Mouse (Mus musculus) embryonic fibroblast, embryonic 13.5 days (primary cell): ENCODE measurements around the gene Ramp3. TPM values are rescaled to one million over a fixed set of nuclear protein-coding genes. Genes with fewer than 3 reads are reported as not detected.

Experiments used
- H3K27ac ChIP-seq: 2 replicates; pipeline ENCODE4 v1.5.1; 2012; ENCODE audit warnings: low read length, control low read depth, inconsistent platforms; ENCODE audit not compliant: insufficient read depth
- H3K4me1 ChIP-seq: 2 replicates; pipeline ENCODE4 v1.6.1; 2011; ENCODE audit warnings: low read length; ENCODE audit not compliant: control insufficient read depth, insufficient read depth
- H3K4me3 ChIP-seq: 2 replicates; pipeline ENCODE4 v1.5.1; 2011; ENCODE audit warnings: mild to moderate bottlenecking, control low read depth, low read length; ENCODE audit not compliant: insufficient read depth
- CTCF ChIP-seq: IDR thresholded peaks from 2 replicates; pipeline ENCODE4 v1.5.1; 2011; ENCODE audit warnings: mild to moderate bottlenecking, control low read depth, low read length, moderate library complexity, borderline replicate concordance; ENCODE audit not compliant: insufficient read depth
- POLR2A ChIP-seq: IDR thresholded peaks from 2 replicates; pipeline ENCODE4 v1.6.1; 2011; ENCODE audit warnings: low read depth, mild to moderate bottlenecking, control low read depth, low read length, moderate library complexity
- polyA plus RNA-seq: library from polyadenylated mRNA; stranded (reverse); fragments of >200 nt; gene quantifications from 2 replicates; pipeline ENCODE4 v1.2.4, GENCODE M21; 2011; ENCODE audit warnings: low read depth; ENCODE audit not compliant: missing spikeins, insufficient read length

The Ramp3 gene
- polyA plus RNA-seq, 1 experiment = 6.7 TPM

DNA sequence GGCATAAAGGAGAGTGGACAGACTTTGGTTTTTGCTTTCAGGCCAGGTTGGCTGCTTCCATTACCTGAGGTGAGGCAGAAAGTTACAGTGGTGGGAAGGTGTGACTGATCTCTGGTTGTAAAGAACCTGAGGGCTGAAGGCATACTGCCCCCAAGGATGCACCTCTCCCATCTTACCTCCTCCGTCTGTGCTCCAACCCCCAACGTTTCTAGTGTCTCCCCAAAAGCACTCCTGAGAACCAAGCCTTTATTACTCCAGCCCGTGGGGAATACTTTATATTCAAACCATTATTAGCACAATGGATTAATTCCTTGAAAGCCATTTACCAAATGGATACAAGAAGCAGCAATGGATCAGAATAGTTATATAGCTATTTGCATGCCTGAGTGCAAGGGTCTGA lies 30.6 kb downstream of the Ramp3 start:
- TF ChIP-seq CTCF = no peak
- no peak for TF ChIP-seq POLR2A
- Histone ChIP-seq H3K4me1 (no peaks in the 10 kb centered on the region), H3K27ac (no peak overlapping the region), H3K4me3 (no peak overlapping the region)

DNA sequence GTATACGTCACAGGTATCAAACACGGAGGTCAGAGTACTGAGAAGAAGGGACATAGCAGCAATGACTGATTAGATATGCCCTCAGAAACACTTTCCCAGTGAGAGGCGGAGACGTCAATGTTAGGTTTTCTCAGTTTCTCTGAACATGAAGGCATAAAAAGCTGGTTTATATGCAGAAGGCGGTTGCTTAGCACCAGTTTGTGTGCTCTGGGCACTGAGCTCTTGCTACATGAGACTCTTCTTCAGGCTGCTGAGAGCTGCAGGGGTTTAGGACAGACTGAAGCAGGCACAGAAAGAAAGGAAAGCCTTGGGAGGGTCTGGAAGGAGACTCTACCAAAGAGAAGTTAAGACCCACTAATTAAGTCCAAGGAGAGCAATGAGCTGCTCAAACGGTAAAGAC lies 34.0 kb downstream of the Ramp3 start:
- TF ChIP-seq CTCF = no peak
- no peak for TF ChIP-seq POLR2A
- no peak overlapping the region for H3K4me3 ChIP-seq
- no peak overlapping the region for H3K27ac ChIP-seq
- peaks cover 3% of the 10 kb centered on the region; the same call in 1 of the 2 replicates for H3K4me1 ChIP-seq

DNA sequence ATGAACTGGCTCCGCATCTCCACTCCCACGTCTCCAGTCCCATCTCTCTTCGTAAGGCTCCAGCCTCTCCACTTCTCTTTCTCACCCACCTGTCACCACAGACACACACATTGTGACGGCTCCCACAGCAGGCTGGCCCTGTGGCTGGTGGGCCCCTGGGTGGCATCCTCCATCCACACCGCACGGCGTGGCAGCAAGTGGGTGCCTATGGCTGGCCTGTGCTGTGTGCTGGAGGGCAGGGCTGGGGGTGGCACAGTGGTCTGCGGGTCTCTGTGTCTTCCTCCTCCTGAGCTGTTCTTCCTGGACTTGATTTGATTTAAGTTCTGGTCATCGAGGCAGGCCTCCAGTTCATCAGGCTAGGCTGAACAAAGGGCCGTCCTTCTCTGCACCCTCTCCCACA lies 35.8 kb downstream of the Ramp3 start:
- TF ChIP-seq CTCF (no peak), POLR2A (no peak)
- Histone ChIP-seq H3K4me3 (no peak overlapping the region), H3K4me1 (peaks cover 5% of the 10 kb centered on the region; the same call in 1 of the 2 replicates), H3K27ac (no peak overlapping the region)

DNA sequence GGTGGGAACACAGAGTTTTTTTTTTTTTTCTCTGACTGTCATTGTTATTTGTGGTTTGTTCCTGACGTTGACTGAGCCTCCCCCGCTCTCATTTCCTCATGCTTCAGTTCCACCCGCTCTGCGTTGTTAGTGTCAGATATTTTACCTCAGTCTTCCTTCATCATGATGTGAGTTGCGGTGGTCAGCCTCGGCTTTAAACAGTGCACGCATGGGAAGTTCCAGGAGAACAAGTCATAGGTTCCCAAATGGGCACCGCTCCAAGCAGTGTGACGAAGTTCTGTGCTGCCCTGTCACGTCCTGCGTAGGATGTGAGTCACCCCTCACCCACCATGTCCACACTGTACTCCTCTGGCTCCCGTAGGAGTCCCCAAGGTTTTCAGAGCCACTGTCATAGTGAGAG lies 36.9 kb downstream of the Ramp3 start:
- Histone ChIP-seq H3K27ac (peak overlapping the region; percentile 39), H3K4me1 (peaks cover 7% of the 10 kb centered on the region; the same call in 1 of the 2 replicates), H3K4me3 (no peak overlapping the region)
- TF ChIP-seq POLR2A (no peak), CTCF (no peak)

DNA sequence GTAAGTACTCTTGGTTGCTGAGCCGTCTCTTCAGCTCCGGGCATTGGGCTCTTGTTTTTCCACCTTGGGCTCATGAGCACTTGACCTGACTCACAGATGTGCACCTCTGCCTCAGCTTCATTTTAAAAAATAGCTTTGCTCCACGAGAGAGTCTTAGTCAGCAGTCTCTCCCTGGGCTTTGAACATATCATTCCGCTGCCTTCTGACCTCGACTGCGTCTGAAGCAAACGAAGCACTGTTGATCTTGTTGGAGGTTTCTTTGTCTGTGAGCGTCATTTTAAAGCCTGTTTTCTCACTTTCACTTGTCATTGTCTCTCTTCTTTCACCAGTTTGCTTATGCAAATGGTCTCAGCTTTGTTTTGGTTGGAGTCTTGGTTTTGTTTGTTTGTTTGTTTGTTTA lies 38.2 kb downstream of the Ramp3 start:
- Histone ChIP-seq H3K4me3 (no peak overlapping the region), H3K27ac (no peak overlapping the region), H3K4me1 (peaks cover 7% of the 10 kb centered on the region; the same call in 1 of the 2 replicates)
- TF ChIP-seq POLR2A (no peak), CTCF (no peak)

DNA sequence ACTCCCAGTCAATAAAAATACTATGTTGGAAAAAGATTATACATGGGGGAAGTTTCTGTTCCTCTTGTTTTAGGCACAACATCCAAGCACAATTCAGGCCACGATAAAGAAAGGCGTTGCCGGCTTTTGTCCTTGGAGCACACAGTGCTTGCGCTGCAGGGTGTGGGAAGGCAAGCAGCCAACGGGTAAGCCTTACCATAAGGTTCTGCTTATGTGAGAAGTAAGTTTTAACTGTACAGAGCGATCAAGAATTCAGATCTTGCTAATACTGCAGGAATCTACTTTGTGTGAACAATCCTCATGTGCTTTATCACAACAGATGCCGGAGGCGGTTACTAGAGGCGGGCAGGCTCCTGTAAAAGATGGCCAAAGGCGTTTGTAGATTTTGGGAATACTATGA lies 39.4 kb downstream of the Ramp3 start:
- Histone ChIP-seq H3K4me3 (no peak overlapping the region), H3K4me1 (peaks cover 7% of the 10 kb centered on the region; the same call in 1 of the 2 replicates), H3K27ac (peak overlapping the region; percentile 59)
- TF ChIP-seq POLR2A (no peak), CTCF (no peak)

DNA sequence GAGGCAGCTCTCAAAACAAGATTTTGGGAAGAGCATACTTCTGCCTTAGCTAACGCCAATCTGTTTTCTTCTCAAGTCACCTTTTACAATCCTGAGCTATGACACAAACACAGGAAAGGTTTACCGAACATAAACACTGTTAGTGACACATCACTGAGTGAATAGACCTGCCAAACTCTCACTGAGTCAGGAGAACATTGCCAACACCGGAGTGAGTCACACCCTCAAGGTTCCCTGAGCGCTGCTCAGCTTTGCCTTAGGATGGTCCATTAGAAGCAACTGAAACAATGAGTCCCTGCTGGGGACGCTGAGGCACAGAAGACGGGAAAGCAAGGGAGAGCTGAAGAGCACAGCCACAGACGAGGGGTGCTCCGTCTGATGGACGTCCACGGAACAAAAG lies 40.0 kb downstream of the Ramp3 start:
- Histone ChIP-seq H3K27ac (peak overlapping the region; percentile 59), H3K4me1 (peaks cover 7% of the 10 kb centered on the region; the same call in 1 of the 2 replicates), H3K4me3 (no peak overlapping the region)
- no peak for TF ChIP-seq CTCF
- no peak for TF ChIP-seq POLR2A

DNA sequence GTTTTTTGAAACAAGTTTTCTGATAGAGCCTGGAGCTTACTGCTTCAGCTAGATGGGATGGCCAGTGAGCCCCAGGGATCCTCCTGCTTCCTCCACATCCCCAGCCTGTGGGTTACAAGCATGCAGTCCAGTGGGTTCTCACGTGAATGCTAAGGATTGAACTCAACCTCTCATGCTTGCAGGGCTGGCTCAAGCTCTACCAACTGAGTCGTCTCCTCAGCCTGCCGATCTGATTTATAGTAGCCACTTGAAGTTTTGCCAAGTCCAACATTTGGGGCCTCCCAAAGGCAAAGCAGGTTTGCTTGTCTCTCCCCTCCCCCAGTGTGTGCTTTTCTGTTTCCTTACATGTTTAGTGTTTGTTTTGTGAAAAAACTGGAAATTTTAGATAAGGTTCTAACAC lies 43.9 kb downstream of the Ramp3 start:
- Histone ChIP-seq H3K4me3 (no peak overlapping the region), H3K4me1 (peaks cover 4% of the 10 kb centered on the region; the same call in 1 of the 2 replicates), H3K27ac (no peak overlapping the region)
- TF ChIP-seq POLR2A (no peak), CTCF (no peak)

DNA sequence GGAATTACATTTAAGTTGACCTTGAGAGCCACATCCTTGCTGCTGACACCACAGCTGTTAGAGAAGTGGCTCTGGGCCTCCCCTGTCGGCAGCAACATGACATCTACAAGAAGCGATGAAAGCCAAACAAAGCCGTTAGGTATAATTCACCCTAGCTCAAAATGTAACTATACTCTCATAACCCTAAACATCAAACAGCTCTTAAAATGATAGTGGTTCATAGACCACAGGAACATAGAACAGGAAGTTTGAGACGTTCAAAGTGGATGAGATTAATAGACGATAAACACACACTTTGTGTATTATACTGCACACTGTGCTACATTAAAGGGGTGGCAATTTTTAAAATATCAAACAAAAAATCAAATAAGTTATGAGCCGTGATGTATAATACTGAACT lies 46.5 kb downstream of the Ramp3 start:
- H3K27ac ChIP-seq = no peak overlapping the region
- H3K4me1 ChIP-seq = peaks cover 2% of the 10 kb centered on the region; the same call in 1 of the 2 replicates
- no peak for TF ChIP-seq CTCF
- TF ChIP-seq POLR2A = no peak

DNA sequence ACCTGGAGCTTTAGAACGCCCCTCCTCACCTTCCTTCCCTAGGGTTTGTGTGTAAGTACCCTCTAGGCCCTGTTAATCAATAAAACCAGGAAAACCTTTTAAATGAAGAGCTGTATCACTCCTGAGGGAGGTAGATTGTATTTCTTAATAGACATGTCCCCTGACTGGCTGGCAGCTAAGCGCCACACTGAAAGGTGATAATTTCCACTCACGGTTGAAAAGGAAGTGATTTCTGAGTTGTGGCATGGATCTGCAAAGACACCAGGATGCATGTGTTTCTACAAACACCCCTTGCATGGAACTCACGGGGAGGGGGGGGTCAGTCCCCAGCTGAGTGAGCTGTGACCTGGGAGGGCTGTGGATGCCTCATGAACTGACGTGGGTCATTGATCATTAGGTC lies 47.2 kb downstream of the Ramp3 start:
- Histone ChIP-seq H3K4me3 (no peak overlapping the region), H3K4me1 (no peaks in the 10 kb centered on the region), H3K27ac (no peak overlapping the region)
- TF ChIP-seq CTCF (no peak), POLR2A (no peak)

More for the DNA sequence above, 46.5 kb downstream of the Ramp3 start:
- no peak overlapping the region for H3K4me3 ChIP-seq

DNA sequence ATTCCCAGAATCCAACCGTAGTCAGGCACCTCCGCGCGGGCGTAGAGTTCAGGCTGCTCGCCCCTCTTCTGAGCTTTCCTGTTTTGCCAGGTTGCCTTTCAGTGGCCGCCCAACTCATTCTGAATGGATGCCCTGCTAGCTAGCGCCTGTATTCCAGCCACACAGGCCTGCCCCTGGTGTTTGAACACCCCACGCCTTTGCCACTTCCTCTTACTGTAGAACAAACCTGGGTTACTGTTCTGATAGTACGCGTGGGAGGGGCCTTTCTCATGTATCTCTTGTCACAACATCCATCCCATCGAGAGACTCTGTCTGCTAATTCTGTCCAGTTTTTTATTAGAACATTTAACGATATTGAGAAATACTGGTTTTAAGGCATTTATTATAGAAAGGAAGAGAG lies 48.5 kb downstream of the Ramp3 start:
- no peak for TF ChIP-seq CTCF
- TF ChIP-seq POLR2A = no peak
- H3K4me1 ChIP-seq = no peaks in the 10 kb centered on the region
- H3K27ac ChIP-seq = no peak overlapping the region
- H3K4me3 ChIP-seq = no peak overlapping the region
